Mouse (Mus musculus) heart, postnatal 0 days (tissue): ENCODE results near the gene Slc24a2. TPM values are rescaled to one million over a fixed set of nuclear protein-coding genes. Genes with fewer than 3 reads are reported as not detected.
A peak's percentile ranks its signal among the peaks of the same experiment; 100 is the strongest.

Experiments
- ATAC-seq: fragments of 200-750 bp; cut with Nextera tagmentation; 2 replicates; pipeline ENCODE4 v1.8.0; 2017; ENCODE audit warnings: low read depth, moderate number of reproducible peaks, moderate library complexity; ENCODE audit not compliant: insufficient read depth
- DNase-seq: peaks from one replicate; pipeline ENCODE4 v3.0.0-alpha.2; 2016; ENCODE audit warnings: low spot score
- H3K27ac ChIP-seq: fragments of 300-500 bp; sonication (generic); 2 replicates; pipeline ENCODE4 v1.5.1; 2014; ENCODE audit warnings: low read depth, mild to moderate bottlenecking
- H3K27me3 ChIP-seq: fragments of 300-500 bp; sonication (generic); 2 replicates; pipeline ENCODE4 v1.6.1; 2014; ENCODE audit warnings: low read length, mixed read lengths; ENCODE audit not compliant: control insufficient read depth, insufficient read depth
- H3K36me3 ChIP-seq: fragments of 300-500 bp; sonication (generic); replicated peaks from 2 replicates; pipeline ENCODE4 v1.6.1; 2014; ENCODE audit warnings: low read length, mixed read lengths; ENCODE audit not compliant: control insufficient read depth, insufficient read depth
- H3K4me1 ChIP-seq: fragments of 300-500 bp; sonication (generic); 2 replicates; pipeline ENCODE4 v1.6.1; 2014; ENCODE audit warnings: antibody characterized with exemption; ENCODE audit not compliant: control insufficient read depth, insufficient read depth
- H3K4me2 ChIP-seq: fragments of 300-500 bp; sonication (generic); 2 replicates; pipeline ENCODE4 v1.6.1; 2014; ENCODE audit warnings: low read depth, mild to moderate bottlenecking, low read length, moderate library complexity
- H3K4me3 ChIP-seq: fragments of 300-500 bp; sonication (generic); 2 replicates; pipeline ENCODE4 v1.5.1; 2014; ENCODE audit warnings: low read depth, low read length
- H3K9ac ChIP-seq: fragments of 300-500 bp; sonication (generic); replicated peaks from 2 replicates; pipeline ENCODE4 v1.6.1; 2014; ENCODE audit warnings: low read depth, low read length, mixed read lengths
- H3K9me3 ChIP-seq: fragments of 300-500 bp; sonication (generic); replicated peaks from 2 replicates; pipeline ENCODE4 v1.6.1; 2016; ENCODE audit warnings: low read length; ENCODE audit not compliant: control insufficient read depth
- CTCF ChIP-seq: IDR thresholded peaks from 2 replicates; pipeline ENCODE4 v1.5.1; 2016; ENCODE audit warnings: antibody characterized with exemption, control low read depth, low read depth
- EP300 ChIP-seq: IDR thresholded peaks from 2 replicates; pipeline ENCODE4 v1.6.1; 2016; ENCODE audit warnings: antibody characterized with exemption, low read depth
- WGBS: fragments of 180-500 bp; shearing (Covaris S2); extraction: QIAGEN DNeasy Blood & Tissue Kit; methylation state at CpG from one replicate; pipeline ENCODE4 v1.1.7; 2014; 5-methylcytosine and 5-hydroxymethylcytosine counted together
- polyA plus RNA-seq: library from polyadenylated mRNA; unstranded; fragments of >200 nt; fragmentation: Nextera tagmentation; extraction: Ambion mirVana; gene quantifications from 2 replicates; pipeline ENCODE4 v1.2.1, GENCODE M21; 2015
- total RNA-seq: library from RNA; depleted of rRNA; stranded (reverse); fragments of >200 nt; gene quantifications from 2 replicates; pipeline ENCODE4 v1.2.3, GENCODE M21; 2014; ENCODE audit warnings: low replicate concordance

Slc24a2 gene
- total and polyA plus RNA-seq, 2 experiments from 2014 or later: 2.1 to 9.7 TPM

- H3K27me3 ChIP-seq: no peaks in the 10 kb centered on the region
- DNase-seq: no peak
- TF ChIP-seq CTCF: no peak
- no peak for TF ChIP-seq EP300
- H3K4me1 ChIP-seq: no peaks in the 10 kb centered on the region
- no peak for ATAC-seq
- H3K9me3 ChIP-seq: no peaks in the 10 kb centered on the region
- H3K27ac ChIP-seq: no peak overlapping the region
- H3K36me3 ChIP-seq: no peaks in the 10 kb centered on the region
- WGBS: 54% methylated on average over 6 of the region's 6 CpGs
- H3K4me2 ChIP-seq: no peak overlapping the region
- H3K9ac ChIP-seq: no peak overlapping the region
- no peak overlapping the region for H3K4me3 ChIP-seq
These were observed 241.0 kb downstream of the Slc24a2 start for GRCm38 (mm10) chr4:86989301-86989700.

- 79% methylated on average over 4 of the region's 4 CpGs for WGBS
- no peak for TF ChIP-seq CTCF
- no peak for TF ChIP-seq EP300
- Histone ChIP-seq H3K4me3 (no peak overlapping the region), H3K4me2 (no peak overlapping the region), H3K27ac (no peak overlapping the region), H3K36me3 (no peaks in the 10 kb centered on the region), H3K27me3 (no peaks in the 10 kb centered on the region), H3K9ac (no peak overlapping the region), H3K4me1 (no peaks in the 10 kb centered on the region), H3K9me3 (no peaks in the 10 kb centered on the region)
- ATAC-seq (no peak), DNase-seq (no peak)
These were observed 242.4 kb downstream of the Slc24a2 start for GRCm38 (mm10) chr4:86987846-86988245.

GRCm38 (mm10) chr4:86977272-86977671 lies 253.0 kb downstream of the Slc24a2 start:
- DNase-seq (no peak), ATAC-seq (no peak)
- TF ChIP-seq CTCF (no peak), EP300 (no peak)
- H3K4me3 ChIP-seq: no peak overlapping the region
- H3K9me3 ChIP-seq: no peaks in the 10 kb centered on the region
- H3K4me2 ChIP-seq: no peak overlapping the region
- no peaks in the 10 kb centered on the region for H3K36me3 ChIP-seq
- no peak overlapping the region for H3K9ac ChIP-seq
- WGBS: 75% methylated on average over 5 of the region's 5 CpGs
- no peaks in the 10 kb centered on the region for H3K4me1 ChIP-seq
- H3K27me3 ChIP-seq: no peaks in the 10 kb centered on the region
- H3K27ac ChIP-seq: no peak overlapping the region

GRCm38 (mm10) chr4:86957576-86958411 lies 272.5 kb downstream of the Slc24a2 start:
- Histone ChIP-seq H3K27me3 (0 out of 2 replicates have a peak, but pooled peaks cover 3% of the 10 kb centered on the region), H3K9me3 (no peaks in the 10 kb centered on the region), H3K4me2 (no peak overlapping the region), H3K27ac (no peak overlapping the region), H3K9ac (no peak overlapping the region), H3K36me3 (no peaks in the 10 kb centered on the region), H3K4me1 (no peaks in the 10 kb centered on the region), H3K4me3 (no peak overlapping the region)
- ATAC-seq: 0 out of 2 replicates have a peak, but pooled peaks have one; percentile 36
- TF ChIP-seq CTCF (peak; percentile 82), EP300 (no peak)
- peak; percentile 57 for DNase-seq
- WGBS: 28% methylated on average over 14 of the region's 14 CpGs

GRCm38 (mm10) chr4:86955448-86955847 lies 274.8 kb downstream of the Slc24a2 start:
- Histone ChIP-seq H3K4me2 (no peak overlapping the region), H3K36me3 (no peaks in the 10 kb centered on the region), H3K4me1 (no peaks in the 10 kb centered on the region), H3K9me3 (no peaks in the 10 kb centered on the region), H3K27me3 (0 out of 2 replicates have a peak, but pooled peaks cover 3% of the 10 kb centered on the region), H3K9ac (no peak overlapping the region), H3K27ac (no peak overlapping the region), H3K4me3 (no peak overlapping the region)
- DNase-seq (no peak), ATAC-seq (peak; percentile 53; the same call in 1 of the 2 replicates)
- no peak for TF ChIP-seq EP300
- no peak for TF ChIP-seq CTCF
- 15% methylated on average over 4 of the region's 4 CpGs for WGBS
